Mouse (Mus musculus) heart, adult 2 months (tissue): ENCODE measurements around the gene Arhgef18.

Experiments
- CTCF ChIP-seq: fragments of 200-600 bp; IDR thresholded peaks from 2 replicates; pipeline ENCODE4 v1.8.1; 2022; ENCODE audit warnings: antibody characterized with exemption, mild to moderate bottlenecking, moderate library complexity
- POLR2A ChIP-seq: fragments of 200-500 bp; IDR thresholded peaks from 2 replicates; pipeline ENCODE4 v1.6.1; 2011; ENCODE audit warnings: mild to moderate bottlenecking, low read depth, low read length, control low read depth; ENCODE audit not compliant: insufficient read depth

DNA sequence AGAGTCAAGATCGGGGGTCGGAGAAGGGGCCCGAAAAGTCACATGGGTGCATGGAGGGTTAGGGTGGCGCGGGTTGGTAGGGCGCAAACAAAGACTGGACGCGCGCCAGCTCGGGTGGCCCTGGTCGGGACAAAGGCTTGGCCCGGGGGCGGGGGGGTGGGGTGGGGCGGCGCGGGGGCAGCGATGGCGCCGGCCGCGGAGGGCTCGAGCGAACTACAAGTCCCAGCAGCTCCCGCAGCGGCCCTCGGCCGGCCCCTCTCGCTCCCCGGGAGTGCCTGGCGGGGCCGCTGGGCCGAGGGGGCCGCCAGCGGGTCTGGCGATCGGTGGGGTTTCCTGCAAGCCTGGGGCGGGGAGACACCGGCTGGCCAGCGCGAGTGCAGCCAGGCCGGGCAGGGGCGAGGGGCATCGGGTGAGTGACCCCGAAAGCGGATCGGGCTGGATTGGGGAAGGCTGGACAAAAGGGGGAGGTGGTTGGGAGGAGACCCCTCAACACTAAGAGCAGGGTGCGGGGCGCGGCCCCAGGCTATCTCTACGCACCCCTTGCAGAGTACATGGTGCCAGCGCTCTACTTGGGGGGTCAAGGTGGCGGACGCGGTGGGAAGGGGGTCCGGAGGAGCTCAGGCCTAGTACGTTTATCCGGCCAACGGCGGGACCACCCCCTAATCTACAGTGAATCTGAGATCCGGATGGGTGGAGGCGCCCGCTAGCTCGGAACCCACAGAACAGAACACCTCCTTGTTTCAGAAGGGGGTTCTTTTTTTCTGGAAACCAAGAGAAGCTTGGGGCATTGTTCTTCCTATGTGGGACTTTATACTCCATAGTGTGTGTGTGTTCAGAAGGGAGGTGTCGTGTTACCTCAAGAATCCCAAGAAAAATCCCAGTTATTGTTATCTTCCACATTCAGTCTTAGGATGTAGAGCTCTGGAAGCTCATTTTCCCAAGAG, 100.4 kb downstream of the Arhgef18 start, which contains the start of gene Zfp358:
- TF ChIP-seq CTCF (no peak), POLR2A (no peak; the same call in 1 of the 2 replicates)
